In genomic region chr11:54987974-54988373, GRCm38 (mm10) we compare ENCODE assay signal across 8 mouse cellular contexts. TPM values are rescaled to one million over a fixed set of nuclear protein-coding genes. Genes with fewer than 3 reads are reported as not detected.
A peak's percentile ranks its signal among the peaks of the same experiment; 100 is the strongest.
DNase-seq lines count a peak whose midpoint lies in the region; ATAC-seq and TF ChIP-seq lines count a peak whose summit lies in the region.

No protein-coding gene starts in this region.

- peak; percentile 13 for TF ChIP-seq RAD21 in CH12.LX (IDR thresholded peaks at IDR 0.05; ENCODE audit: low read depth, low read length)

- H3K4me2 ChIP-seq in kidney, embryonic 16.5 days (replicated peaks; ENCODE audit: low read depth, low read length): no peak overlapping the region
- H3K4me2 ChIP-seq in CH12.LX (ENCODE audit: insufficient read depth, low read depth, poor library complexity, severe bottlenecking): no peak overlapping the region
- no peak overlapping the region for H3K4me2 ChIP-seq in stomach, postnatal 0 days (replicated peaks; ENCODE audit: low read depth)

- H3K27ac ChIP-seq in kidney, embryonic 16.5 days (ENCODE audit: low read length): no peak overlapping the region
- no peak overlapping the region for H3K27ac ChIP-seq in CH12.LX (ENCODE audit: insufficient read depth, low read depth)
- H3K27ac ChIP-seq in stomach, postnatal 0 days (replicated peaks): no peak overlapping the region

- no peaks in the 10 kb centered on the region for H3K4me1 ChIP-seq in kidney, embryonic 16.5 days (ENCODE audit: insufficient read depth, low read length)
- H3K4me1 ChIP-seq in CH12.LX (ENCODE audit: control insufficient read depth in 1 of 2, insufficient read depth in 2 of 2): peaks cover 8 to 38% of the 10 kb centered on the region in 2 experiments
- no peaks in the 10 kb centered on the region for H3K4me1 ChIP-seq in stomach, postnatal 0 days (replicated peaks; ENCODE audit: control insufficient read depth, insufficient read depth)

- no peak for TF ChIP-seq EP300 in CH12.LX (IDR thresholded peaks at IDR 0.05; ENCODE audit: low read length)
- TF ChIP-seq EP300 in stomach, postnatal 0 days (optimal IDR thresholded peaks at IDR 0.05): no peak

- no peaks in the 10 kb centered on the region for H3K9me3 ChIP-seq in kidney, embryonic 16.5 days (ENCODE audit: low read length)
- H3K9me3 ChIP-seq in CH12.LX (replicated peaks; ENCODE audit: low read length): peaks cover 4% of the 10 kb centered on the region
- no peaks in the 10 kb centered on the region for H3K9me3 ChIP-seq in stomach, postnatal 0 days (ENCODE audit: control insufficient read depth, low read length)

- 95% methylated on average over 1 of the region's 1 CpGs for WGBS in kidney, embryonic 16.5 days
- 86% methylated on average over 1 of the region's 1 CpGs for WGBS in stomach, postnatal 0 days

- H3K27me3 ChIP-seq in kidney, embryonic 16.5 days (ENCODE audit: insufficient read depth, low read length): no peaks in the 10 kb centered on the region
- no peaks in the 10 kb centered on the region for H3K27me3 ChIP-seq in CH12.LX (replicated peaks)
- H3K27me3 ChIP-seq in stomach, postnatal 0 days (ENCODE audit: control insufficient read depth, insufficient read depth, low read length): no peaks in the 10 kb centered on the region

- peak; percentile 55 for DNase-seq in adrenal gland, postnatal 14 days
- no peak for DNase-seq in adrenal gland, adult 2 months
- DNase-seq in kidney, adult 9 months: peak; percentile 43
- peak; percentile 45 for DNase-seq in CH12.LX (ENCODE audit: extremely low read depth)
- DNase-seq in induced T-regulatory cell, adult 2 months (ENCODE audit: low read depth): peak; percentile 80
- peak; percentile 52 for DNase-seq in stomach, postnatal 0 days (ENCODE audit: low spot score)
- DNase-seq in frontal cortex, postnatal 25 days (ENCODE audit: low spot score in 2 of 2): no peak

- no peak overlapping the region for H3K4me3 ChIP-seq in kidney, embryonic 16.5 days (ENCODE audit: low read length)
- no peak overlapping the region for H3K4me3 ChIP-seq in CH12.LX (replicated peaks in 1 of 3; ENCODE audit: low read depth in 2 of 3, low read length in 2 of 3, poor library complexity in 1 of 3)
- H3K4me3 ChIP-seq in stomach, postnatal 0 days (ENCODE audit: low read depth, low read length): no peak overlapping the region

- in situ Hi-C loops in CH12.LX (cut with MboI; ENCODE audit: low pct_ligation_motif_present, low pct_unique_long_range_greater_than_20kb, low sequenced_read_pairs): loop anchor here (5.0 kb wide), 1 partner anchor 101 kb away; no protein-coding TSS in a partner anchor

- H3K79me2 ChIP-seq in CH12.LX (replicated peaks; ENCODE audit: control insufficient read depth, extremely low read depth, insufficient read depth, poor library complexity, severe bottlenecking): no peaks in the 10 kb centered on the region

- no peak for TF ChIP-seq POLR2A in CH12.LX (IDR thresholded peaks at IDR 0.05; ENCODE audit: low read depth, low read length)

- H3K36me3 ChIP-seq in kidney, embryonic 16.5 days (ENCODE audit: insufficient read depth, low read length): peaks cover 22% of the 10 kb centered on the region
- H3K36me3 ChIP-seq in CH12.LX (replicated peaks in 1 of 2; ENCODE audit: control insufficient read depth in 1 of 2, insufficient read depth in 1 of 2, low read length in 1 of 2): peaks cover 50 to 79% of the 10 kb centered on the region in 2 experiments
- peaks cover 21% of the 10 kb centered on the region for H3K36me3 ChIP-seq in stomach, postnatal 0 days (ENCODE audit: control insufficient read depth, insufficient read depth, low read length)

- dilution Hi-C loops in CH12.LX (cut with MboI; ENCODE audit: extremely low pct_ligation_motif_present, extremely low pct_unique_long_range_greater_than_20kb, low sequenced_read_pairs): no loop called here

- TF ChIP-seq CTCF in CH12.LX (conservative IDR thresholded peaks at IDR 0.05 in 1 of 2, IDR thresholded peaks at IDR 0.05 in 1 of 2; ENCODE audit: low read depth in 2 of 2, low read length in 2 of 2): peak; percentile 46
- peak; percentile 80 for TF ChIP-seq CTCF in stomach, postnatal 0 days (IDR thresholded peaks at IDR 0.05; ENCODE audit: low read depth)

- no peak overlapping the region for H3K9ac ChIP-seq in kidney, embryonic 16.5 days (replicated peaks; ENCODE audit: low read length)
- H3K9ac ChIP-seq in CH12.LX (ENCODE audit: insufficient read depth, low read depth): no peak overlapping the region
- no peak overlapping the region for H3K9ac ChIP-seq in stomach, postnatal 0 days (ENCODE audit: low read length)

- ATAC-seq in kidney, embryonic 16.5 days (ENCODE audit: low FRiP score, low TSS enrichment): no peak
- ATAC-seq in stomach, postnatal 0 days (ENCODE audit: low FRiP score, low TSS enrichment): no peak

TF ChIP-seq in CH12.LX, 34 proteins besides CTCF, POLR2A, EP300 and RAD21:
- peak; percentile 51; the same call in 1 of the 2 replicates for TF ChIP-seq ZNF384 (IDR thresholded peaks at IDR 0.05; ENCODE audit: low read depth, low read length)
- TF ChIP-seq SMC3 (IDR thresholded peaks at IDR 0.05; ENCODE audit: low read depth, low read length): peak; percentile 39
- TF ChIP-seq IRF4 (IDR thresholded peaks at IDR 0.05; ENCODE audit: low read depth, low read length): no peak

RNA-seq across cellular contexts. Expression of gene Tnip1, which starts 25.3 kb away (rescaled TPM):
- total RNA-seq in adrenal gland, postnatal 14 days (2021): 53.8 and 74.2 TPM in 2 replicates
- total RNA-seq in adrenal gland, adult 2 months (2021): 10 to 100 TPM; 82.2 to 88.8 TPM
- 59.0 and 63.6 TPM in 2 replicates for polyA plus RNA-seq in adrenal gland, adult 2 months (2012; rRNA removed)
- 20.2 and 22.0 TPM in 2 replicates for polyA plus RNA-seq in kidney, embryonic 16.5 days (2015; fragmentation: Nextera tagmentation; extraction: Ambion mirVana)
- total RNA-seq in CH12.LX (2012; rRNA removed) (67.8 and 76.2 TPM in 2 replicates), CH12.LX (2014; rRNA removed) (34.9 and 36.1 TPM in 2 replicates)
- 134 and 137 TPM in 2 replicates for polyA plus RNA-seq in CH12.LX (2012; ENCODE audit: insufficient read length, low read depth)
- 14.7 and 15.5 TPM in 2 replicates for polyA plus RNA-seq in stomach, postnatal 0 days (2015; fragmentation: Nextera tagmentation; extraction: Ambion mirVana)

RNA-seq across cellular contexts. Expression of gene Anxa6, which starts 45.3 kb away (rescaled TPM):
- total RNA-seq in adrenal gland, postnatal 14 days (2021): 146 and 152 TPM in 2 replicates
- total RNA-seq in adrenal gland, adult 2 months (2021): 100 to 1,000 TPM; 116 to 185 TPM
- 54.6 and 58.7 TPM in 2 replicates for polyA plus RNA-seq in adrenal gland, adult 2 months (2012; rRNA removed)
- 239 and 266 TPM in 2 replicates for polyA plus RNA-seq in kidney, embryonic 16.5 days (2015; fragmentation: Nextera tagmentation; extraction: Ambion mirVana)
- 163 and 168 TPM in 2 replicates for total RNA-seq in CH12.LX (2012; rRNA removed)
- total RNA-seq in CH12.LX (2014; rRNA removed): 115 and 125 TPM in 2 replicates
- 162 and 163 TPM in 2 replicates for polyA plus RNA-seq in CH12.LX (2012; ENCODE audit: insufficient read length, low read depth)
- polyA plus RNA-seq in stomach, postnatal 0 days (2015; fragmentation: Nextera tagmentation; extraction: Ambion mirVana): 140 and 141 TPM in 2 replicates

Comparison
In these comparisons a context has a peak if more than half of its experiments do, and no peak if none do; other contexts are left out.
1. DNase-seq: peak in adrenal gland, postnatal 14 days (single experiment), kidney, adult 9 months (single experiment), CH12.LX (single experiment), induced T-regulatory cell, adult 2 months (single experiment) and stomach, postnatal 0 days (single experiment); none in adrenal gland, adult 2 months (single experiment) and frontal cortex, postnatal 25 days (0 of 2).